Mouse (Mus musculus) induced T-regulatory cell, adult 2 months (primary cell): Measurements from ENCODE around the gene Pyroxd2.
"Not testable (repeated sequence)": the region's sequence is repeated elsewhere in the genome, so short reads cannot be mapped to it uniquely, and the experiment has no call there.

ENCODE experiments used
- DNase-seq: peaks from one replicate; pipeline ENCODE4 v3.0.0-alpha.2; 2012; ENCODE audit warnings: low read depth

Gene Pyroxd2

DNA sequence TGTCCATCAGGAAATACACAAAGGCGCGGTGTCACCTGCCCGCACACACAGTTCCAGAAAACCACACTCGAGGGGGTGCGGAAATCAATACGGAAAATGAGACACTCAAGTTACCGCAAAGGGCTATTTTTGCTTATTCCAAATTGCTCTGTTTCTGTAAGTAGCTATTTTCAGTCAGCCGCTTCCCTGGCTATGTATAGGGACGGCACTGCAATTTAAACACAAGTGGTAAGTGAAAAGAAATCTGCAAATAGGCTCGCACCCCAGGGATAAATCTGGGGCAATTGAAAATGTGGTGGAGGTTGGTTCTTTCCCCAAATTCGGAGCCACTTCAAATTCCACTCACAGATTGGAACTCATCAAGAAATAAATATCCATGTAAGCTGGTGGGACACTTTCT is 63.3 kb downstream of the Pyroxd2 start:
- DNase-seq, result no peak

DNA sequence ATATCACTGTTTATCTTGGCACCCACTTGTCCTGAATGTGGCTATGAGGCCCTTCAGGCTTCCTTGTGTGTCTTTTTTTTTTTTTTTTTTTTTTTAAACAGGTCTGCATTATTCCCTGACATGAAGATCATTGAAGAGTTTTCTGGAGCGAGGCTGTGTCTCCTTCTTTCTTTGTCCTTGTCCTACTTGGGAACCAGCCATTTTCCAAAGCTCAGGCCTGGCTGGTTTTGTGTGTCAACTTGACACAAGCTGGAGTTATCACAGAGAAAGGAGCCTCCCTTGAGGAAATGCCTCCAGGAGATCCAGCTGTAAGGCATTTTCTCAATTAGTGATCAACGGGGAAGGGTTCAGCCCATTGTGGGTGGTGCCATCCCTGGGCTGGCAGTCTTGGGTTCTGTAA is 69.8 kb downstream of the Pyroxd2 start:
- DNase-seq, result not testable (repeated sequence)

DNA sequence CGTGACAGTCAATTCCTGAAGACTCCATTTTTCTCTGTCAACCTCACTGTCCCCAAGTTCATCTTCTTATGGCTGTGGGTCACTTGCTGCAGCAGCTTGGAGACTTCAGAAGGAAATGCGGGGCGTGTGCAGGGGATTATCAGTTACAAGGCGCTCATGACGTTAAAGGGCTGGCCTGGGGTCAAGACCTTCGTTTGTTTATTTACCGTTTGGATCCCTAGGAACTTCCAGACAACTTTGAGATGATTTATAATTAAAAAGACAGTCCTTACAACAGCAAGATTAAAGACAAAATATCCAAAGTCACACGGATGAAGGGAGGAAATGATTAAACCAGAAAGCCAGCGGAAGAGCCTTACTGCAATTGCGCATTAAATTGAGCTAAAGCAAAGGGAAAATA is 74.4 kb downstream of the Pyroxd2 start:
- DNase-seq, result no peak

DNA sequence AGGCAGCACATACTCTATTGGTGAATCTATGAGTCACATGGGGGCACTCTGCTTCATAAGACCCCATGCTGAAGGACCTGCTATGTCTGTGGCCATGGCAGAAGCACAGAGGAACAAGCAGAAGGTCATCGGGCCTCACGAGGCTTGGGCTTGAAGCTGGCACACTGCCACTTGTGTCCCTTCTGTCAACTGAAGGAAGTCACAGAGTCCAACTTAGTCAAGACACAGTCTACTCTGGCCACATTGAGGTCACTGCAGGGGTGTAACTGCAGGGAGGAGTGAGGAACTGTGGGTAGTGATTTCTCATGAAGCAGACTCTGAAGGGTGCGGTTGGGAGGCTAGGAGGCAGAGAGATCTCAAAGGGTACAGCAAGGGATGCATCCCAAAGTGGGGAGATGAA is 75.1 kb downstream of the Pyroxd2 start:
- DNase-seq, result no peak

DNA sequence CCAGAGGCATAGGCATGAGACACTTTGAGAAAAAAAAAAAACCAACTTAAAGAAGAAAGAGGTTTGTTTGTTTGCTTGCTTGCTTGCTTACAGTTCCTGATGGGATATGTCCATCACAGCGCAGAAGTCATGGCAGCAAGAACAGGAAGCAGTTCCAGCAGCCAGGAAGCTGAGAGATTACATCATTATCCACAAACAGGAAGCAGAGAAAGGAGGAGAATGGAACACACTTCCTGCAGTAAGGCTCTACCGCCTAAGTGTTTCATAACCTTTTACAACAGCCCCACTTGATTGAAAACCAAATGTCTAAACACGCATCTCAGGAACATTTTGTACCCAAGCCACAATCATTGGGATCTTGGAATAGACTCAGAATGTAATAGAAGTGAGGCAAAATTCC is 75.6 kb downstream of the Pyroxd2 start:
- DNase-seq, result no peak
